Mouse (Mus musculus): ENCODE measurements around the gene Gprc5c.

Gprc5c gene

GRCm38 (mm10) chr11:114850452-114851268, at the start of gene Gprc5c:
Gene Gprc5c (plus strand): TSS chr11:114851152.
- DNase-seq (ENCODE audit: low spot score) = peak; percentile 48

- no peak for DNase-seq (ENCODE audit: low spot score)
These were observed 49.0 kb upstream of the Gprc5c start for GRCm38 (mm10) chr11:114801906-114802305.

GRCm38 (mm10) chr11:114802540-114803267, 48.2 kb upstream of the Gprc5c start:
- no peak for DNase-seq (ENCODE audit: low spot score)

- DNase-seq (ENCODE audit: low spot score) = no peak
These were observed 47.0 kb upstream of the Gprc5c start for GRCm38 (mm10) chr11:114803990-114804389.

- DNase-seq (ENCODE audit: low spot score) = no peak
These were observed 43.9 kb upstream of the Gprc5c start for GRCm38 (mm10) chr11:114807025-114807424.

GRCm38 (mm10) chr11:114807686-114808427, 43.1 kb upstream of the Gprc5c start:
- DNase-seq (ENCODE audit: low spot score) = no peak

GRCm38 (mm10) chr11:114809371-114809770, 41.6 kb upstream of the Gprc5c start:
- DNase-seq (ENCODE audit: low spot score) = no peak

GRCm38 (mm10) chr11:114810344-114810743, 40.6 kb upstream of the Gprc5c start:
- DNase-seq (ENCODE audit: low spot score) = no peak

- DNase-seq (ENCODE audit: low spot score) = peak; percentile 94
These were observed 38.2 kb upstream of the Gprc5c start for GRCm38 (mm10) chr11:114812731-114813240.

GRCm38 (mm10) chr11:114814873-114815592, 35.9 kb upstream of the Gprc5c start:
- DNase-seq (ENCODE audit: low spot score) = no peak

GRCm38 (mm10) chr11:114816934-114817333, 34.0 kb upstream of the Gprc5c start:
- DNase-seq (ENCODE audit: low spot score) = no peak

GRCm38 (mm10) chr11:114818185-114818584, 32.8 kb upstream of the Gprc5c start:
- no peak for DNase-seq (ENCODE audit: low spot score)

GRCm38 (mm10) chr11:114819110-114819509, 31.8 kb upstream of the Gprc5c start:
- no peak for DNase-seq (ENCODE audit: low spot score)

- DNase-seq (ENCODE audit: low spot score) = no peak
These were observed 30.5 kb upstream of the Gprc5c start for GRCm38 (mm10) chr11:114820444-114820843.

GRCm38 (mm10) chr11:114821325-114821724, 29.6 kb upstream of the Gprc5c start:
- no peak for DNase-seq (ENCODE audit: low spot score)

- peak; percentile 42 for DNase-seq (ENCODE audit: low spot score)
These were observed 28.2 kb upstream of the Gprc5c start for GRCm38 (mm10) chr11:114822727-114823126.

- DNase-seq (ENCODE audit: low spot score) = no peak
These were observed 27.7 kb upstream of the Gprc5c start for GRCm38 (mm10) chr11:114823199-114823725.

- peak; percentile 39 for DNase-seq (ENCODE audit: low spot score)
These were observed 24.3 kb upstream of the Gprc5c start for GRCm38 (mm10) chr11:114826686-114827085.

GRCm38 (mm10) chr11:114829499-114830432, 21.2 kb upstream of the Gprc5c start:
- DNase-seq (ENCODE audit: low spot score) = peak; percentile 81

- DNase-seq (ENCODE audit: low spot score) = no peak
These were observed 20.5 kb upstream of the Gprc5c start for GRCm38 (mm10) chr11:114830433-114830773.
